Mouse (Mus musculus): ENCODE data around the gene Ggact.

GRCm38 (mm10) chr14:122836221-122836620 lies 77.3 kb downstream of the Ggact start:
- TF ChIP-seq GATA1 (IDR thresholded peaks at IDR 0.05; ENCODE audit: borderline replicate concordance, low read length) (no peak), FLI1 (IDR thresholded peaks at IDR 0.05; ENCODE audit: low read length) (no peak)
